Mouse (Mus musculus): ENCODE data around the gene Elobl.

Gene Elobl

DNA sequence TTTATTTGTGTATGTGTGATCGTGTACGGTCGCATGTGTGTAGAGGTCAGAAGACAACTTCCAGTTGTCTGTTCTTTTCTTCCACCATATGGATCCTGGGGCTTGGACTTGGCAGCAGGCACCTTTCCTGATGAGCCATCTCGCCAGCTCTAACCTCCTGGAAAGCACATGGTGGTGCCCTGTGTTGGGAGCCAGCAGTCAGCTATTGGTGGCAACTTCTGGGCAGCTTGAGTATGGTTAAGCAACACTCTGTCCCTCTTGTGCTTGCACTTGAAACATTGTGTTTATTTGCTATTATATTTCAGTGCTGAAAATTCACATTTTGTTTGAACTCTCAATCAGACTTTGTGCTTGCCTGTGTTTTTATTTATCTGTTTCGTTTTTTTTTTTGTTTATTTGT lies 22.2 kb upstream of the Elobl start:
- in situ Hi-C loops (cut with MboI, MseI), result no loop called here

- in situ Hi-C loops (cut with MboI, MseI), result no loop called here
Measured at GRCm38 (mm10) chr11:88986616-88987015, 19.9 kb upstream of the Elobl start.

DNA sequence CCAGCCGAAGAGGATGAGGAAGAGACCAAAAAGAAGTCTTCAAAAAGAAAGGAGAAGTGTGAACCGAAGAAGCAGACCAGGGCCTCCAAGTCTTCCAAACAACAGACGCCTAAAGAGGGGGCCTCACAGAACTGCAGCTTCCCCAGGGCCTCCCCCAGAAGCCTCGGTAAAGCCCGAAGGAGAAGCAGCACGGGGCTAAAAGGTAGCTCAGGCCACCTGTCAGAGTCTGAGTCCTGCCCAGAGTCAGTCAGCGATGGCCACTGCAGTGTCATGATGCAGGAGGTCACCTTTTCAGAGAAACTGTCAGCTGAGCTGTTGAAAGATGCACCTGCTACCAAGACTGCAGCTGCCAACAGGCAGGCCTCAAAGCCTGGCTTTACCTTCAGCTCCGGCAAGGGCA lies 14.6 kb upstream of the Elobl start:
- in situ Hi-C loops (cut with MboI, MseI), result no loop called here

- in situ Hi-C loops (cut with MboI, MseI), result no loop called here
Measured at GRCm38 (mm10) chr11:88977188-88977587, 10.5 kb upstream of the Elobl start.

GRCm38 (mm10) chr11:88976320-88976719 lies 9.6 kb upstream of the Elobl start:
- in situ Hi-C loops (cut with MboI, MseI), result no loop called here

DNA sequence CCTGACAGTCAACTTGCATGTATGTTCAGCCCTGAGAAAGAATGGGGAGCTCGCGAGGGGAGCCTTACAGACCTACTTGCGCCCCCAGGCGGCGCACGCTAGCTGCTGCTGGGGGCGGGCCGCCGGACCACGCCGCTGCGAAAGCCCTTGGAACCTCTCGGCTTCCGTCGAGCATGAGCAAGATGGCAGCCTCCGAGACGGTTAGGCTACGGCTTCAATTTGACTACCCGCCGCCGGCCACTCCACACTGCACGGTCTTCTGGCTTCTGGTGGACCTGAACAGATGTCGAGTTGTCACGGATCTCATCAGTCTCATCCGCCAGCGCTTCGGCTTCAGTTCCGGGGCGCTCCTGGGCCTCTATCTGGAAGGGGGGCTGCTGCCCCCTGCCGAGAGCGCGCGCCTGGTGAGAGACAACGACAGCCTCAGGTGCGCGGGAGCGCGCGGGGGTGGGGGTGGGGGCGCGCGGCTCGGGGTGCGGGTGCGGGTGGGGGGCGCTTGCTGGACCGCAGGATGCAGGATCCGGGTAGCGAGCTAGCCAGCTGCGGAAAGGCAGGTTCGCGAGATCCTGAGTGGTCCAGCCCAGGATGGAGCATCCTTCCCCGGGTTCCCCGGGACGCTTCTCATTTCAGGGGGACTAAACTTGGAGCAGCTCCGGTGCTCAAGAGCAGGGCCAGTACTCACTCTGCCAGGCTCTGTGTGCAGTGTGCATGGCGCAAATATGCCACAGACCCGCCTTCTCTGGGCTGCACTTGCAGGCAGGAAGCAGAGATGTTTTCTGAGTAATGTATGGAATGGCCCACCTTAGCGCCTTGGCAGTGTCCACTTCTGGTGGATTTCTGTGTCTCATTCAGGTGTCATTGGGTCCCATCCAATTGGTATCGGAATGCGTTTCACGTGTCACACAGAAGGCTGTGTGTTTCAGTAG lies 7.3 kb upstream of the Elobl start:
- in situ Hi-C loops (cut with MboI, MseI), result no loop called here

DNA sequence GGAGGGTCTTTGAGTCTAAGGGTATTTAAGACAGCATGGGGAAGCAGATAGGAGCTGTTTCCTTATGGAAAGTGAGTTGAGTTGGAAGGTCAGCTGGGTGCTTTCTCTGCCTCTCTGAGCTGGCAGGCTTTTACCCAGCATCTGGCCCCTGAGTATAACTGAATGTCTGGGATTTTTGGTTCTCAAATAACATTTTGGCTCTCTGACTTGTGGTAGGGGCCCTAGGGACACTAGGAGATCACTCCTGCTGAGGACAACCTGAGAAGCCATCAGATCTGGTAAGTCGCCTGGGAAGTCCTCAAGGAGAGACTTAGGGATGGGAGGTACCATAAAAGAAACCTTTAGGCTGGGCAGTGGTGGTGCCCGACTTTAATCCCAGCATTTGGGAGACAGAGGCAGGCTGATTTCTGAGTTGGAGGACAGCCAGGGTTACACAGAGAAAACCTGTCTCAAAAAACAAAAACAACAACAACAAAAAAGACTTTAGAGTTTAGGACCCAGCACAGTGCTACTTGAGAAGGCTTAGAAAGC lies 3.5 kb upstream of the Elobl start, which contains the start of gene Coil:
Gene Coil, plus strand, starts transcription at position 51 of the 531 bp plus-strand sequence.
- in situ Hi-C loops (cut with MboI, MseI), result no loop called here

DNA sequence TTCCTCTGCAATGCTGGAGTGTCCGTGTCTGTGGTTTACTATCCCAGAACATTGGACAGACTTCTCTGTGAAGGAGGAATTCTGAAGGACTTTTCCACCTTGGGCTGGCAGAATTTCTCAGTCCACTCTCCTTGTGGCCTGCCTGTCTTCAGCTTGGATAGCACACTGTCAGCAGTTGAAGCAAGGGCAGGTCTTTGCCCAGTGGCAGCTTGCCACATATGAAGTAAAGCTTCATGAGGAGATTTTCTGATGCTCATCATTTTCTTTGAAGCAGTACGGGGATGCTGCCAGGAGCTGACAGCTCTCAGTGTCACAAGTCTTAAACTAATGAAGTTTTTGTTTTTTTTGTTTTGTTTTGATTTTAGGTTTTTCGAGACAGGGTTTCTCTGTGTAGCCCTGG lies 7.9 kb downstream of the Elobl start:
- in situ Hi-C loops (cut with MboI, MseI), result no loop called here

DNA sequence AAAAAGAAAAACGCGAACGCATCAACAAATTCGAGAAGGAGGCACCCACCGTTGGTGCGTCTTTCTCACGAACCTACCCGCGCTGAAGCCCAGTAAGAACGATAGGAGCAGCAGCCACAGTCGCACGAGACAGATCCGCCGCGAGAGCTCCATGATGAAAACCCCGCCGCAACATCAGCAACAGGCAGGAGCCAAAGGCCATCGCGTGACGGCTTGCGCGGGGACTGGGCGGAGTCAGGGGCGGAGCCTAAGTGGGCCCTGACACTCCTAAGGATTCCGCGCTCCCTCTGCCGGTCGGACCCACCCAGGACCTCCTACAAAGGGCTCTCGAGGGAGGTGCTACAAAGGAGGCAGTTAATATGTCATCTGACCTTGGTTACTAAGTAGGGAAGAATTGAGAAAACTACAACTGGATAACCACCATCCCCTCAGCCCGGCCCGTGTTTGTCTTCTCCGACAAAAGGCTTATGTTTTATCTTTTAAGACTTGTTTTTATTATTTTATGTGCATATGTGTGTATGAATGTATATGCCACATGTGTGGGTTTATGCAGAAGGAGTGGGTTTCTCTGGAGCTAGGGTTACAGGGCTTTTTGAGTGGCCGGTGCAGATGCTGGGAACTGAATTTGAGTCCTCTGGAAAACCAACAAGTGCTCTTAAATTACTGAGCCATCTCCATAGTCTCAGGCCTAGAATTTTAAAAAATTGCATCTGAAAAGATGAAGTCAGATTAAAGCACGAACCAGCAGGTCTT lies 11.3 kb downstream of the Elobl start, which contains the start of gene Scpep1:
Gene Scpep1, minus strand, starts transcription at position 249 of the 753 bp plus-strand sequence.
- in situ Hi-C loops (cut with MboI, MseI), result no loop called here

- in situ Hi-C loops (cut with MboI, MseI), result no loop called here
Measured at GRCm38 (mm10) chr11:88954803-88955202, 11.9 kb downstream of the Elobl start.

GRCm38 (mm10) chr11:88953582-88953981 lies 13.1 kb downstream of the Elobl start:
- in situ Hi-C loops (cut with MboI, MseI), result no loop called here

- in situ Hi-C loops (cut with MboI, MseI), result no loop called here
Measured at GRCm38 (mm10) chr11:88952117-88952516, 14.6 kb downstream of the Elobl start.

GRCm38 (mm10) chr11:88951576-88951975 lies 15.2 kb downstream of the Elobl start:
- in situ Hi-C loops (cut with MboI, MseI), result no loop called here

GRCm38 (mm10) chr11:88950640-88951250 lies 16.0 kb downstream of the Elobl start:
- in situ Hi-C loops (cut with MboI, MseI), result no loop called here

- in situ Hi-C loops (cut with MboI, MseI), result no loop called here
Measured at GRCm38 (mm10) chr11:88949802-88950639, 16.7 kb downstream of the Elobl start.

- in situ Hi-C loops (cut with MboI, MseI), result no loop called here
Measured at GRCm38 (mm10) chr11:88948896-88949295, 17.8 kb downstream of the Elobl start.

DNA sequence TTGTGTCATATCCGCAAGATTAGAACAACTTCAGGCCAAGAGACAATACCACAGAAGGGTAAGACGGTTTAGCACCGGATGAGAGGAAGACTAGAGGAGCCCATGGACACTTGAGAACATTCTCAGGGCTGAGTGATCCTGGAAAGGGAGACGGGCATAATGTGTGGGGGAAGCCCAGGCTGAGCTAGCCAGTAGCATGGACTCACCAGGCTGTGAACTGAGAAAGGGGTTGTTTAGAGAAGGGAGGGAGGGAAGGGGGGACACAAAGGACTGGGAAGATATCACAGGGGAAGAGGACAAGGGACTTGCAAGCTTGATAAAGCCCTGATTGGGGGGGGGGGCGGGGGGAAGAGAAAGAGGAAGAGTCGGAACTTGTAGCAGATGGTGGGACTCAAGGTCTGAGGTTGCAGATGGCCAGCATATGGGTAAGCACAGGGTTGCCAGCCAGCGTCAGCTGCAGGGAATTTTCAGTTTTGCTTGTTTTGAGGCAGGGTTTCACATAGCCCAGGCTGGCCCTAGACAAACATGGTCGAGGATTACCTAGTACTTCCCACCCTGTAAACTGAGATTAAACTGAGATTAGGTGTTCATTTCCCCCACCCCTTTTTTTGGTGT lies 20.7 kb downstream of the Elobl start:
- in situ Hi-C loops (cut with MboI, MseI), result no loop called here

GRCm38 (mm10) chr11:88941489-88941888 lies 25.2 kb downstream of the Elobl start:
- in situ Hi-C loops (cut with MboI, MseI), result no loop called here

- in situ Hi-C loops (cut with MboI, MseI), result no loop called here
Measured at GRCm38 (mm10) chr11:88939634-88940033, 27.1 kb downstream of the Elobl start.

GRCm38 (mm10) chr11:88938770-88939169 lies 28.0 kb downstream of the Elobl start:
- in situ Hi-C loops (cut with MboI, MseI), result no loop called here
